Mouse (Mus musculus): Measurements from ENCODE around the gene Aldh4a1. TPM values are rescaled to one million over a fixed set of nuclear protein-coding genes. Genes with fewer than 3 reads are reported as not detected.

Gene Aldh4a1
- polyA plus RNA-seq, 1 experiment from 2014 or later = 17.2 TPM

DNA sequence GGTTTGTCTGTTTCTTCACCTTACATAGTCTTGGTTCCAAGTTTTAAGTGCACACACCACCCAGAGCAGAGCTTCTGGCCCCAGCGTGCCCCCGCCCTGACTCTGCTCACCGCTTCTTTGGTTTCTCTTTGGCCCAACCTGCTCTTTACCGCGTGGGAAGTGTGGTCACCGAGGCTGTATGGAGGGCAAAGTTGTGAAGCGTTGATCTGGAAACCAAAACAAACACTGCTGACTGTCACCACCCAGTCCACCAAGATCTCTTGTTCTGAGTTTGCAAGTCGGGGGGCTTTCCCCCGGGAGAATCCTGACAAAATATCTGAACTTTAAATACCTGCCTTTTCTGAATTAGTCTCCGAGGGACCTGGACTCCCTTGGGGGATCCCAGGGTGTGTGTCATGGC, 43.7 kb upstream of the Aldh4a1 start:
- no peak overlapping the region for H3K4me3 ChIP-seq (ENCODE audit: low read length)
- no peak overlapping the region for H3K27ac ChIP-seq (ENCODE audit: low read length)
- no peaks in the 10 kb centered on the region for H3K9me3 ChIP-seq (ENCODE audit: control insufficient read depth, low read length)
- peak overlapping the region; percentile 19; the same call in 1 of the 2 replicates for H3K4me2 ChIP-seq (ENCODE audit: low read depth, low read length)
- H3K27me3 ChIP-seq (replicated peaks; ENCODE audit: control insufficient read depth, insufficient read depth, low read length) = no peaks in the 10 kb centered on the region
- no peak for ATAC-seq
- 50% methylated on average over 10 of the region's 10 CpGs for WGBS
- H3K4me1 ChIP-seq (ENCODE audit: control insufficient read depth, insufficient read depth, low read length) = peaks cover 50% of the 10 kb centered on the region
- H3K9ac ChIP-seq (ENCODE audit: low read depth, low read length) = peak overlapping the region; percentile 20; the same call in 1 of the 2 replicates
- no peaks in the 10 kb centered on the region for H3K36me3 ChIP-seq (ENCODE audit: control insufficient read depth, insufficient read depth, low read length)

DNA sequence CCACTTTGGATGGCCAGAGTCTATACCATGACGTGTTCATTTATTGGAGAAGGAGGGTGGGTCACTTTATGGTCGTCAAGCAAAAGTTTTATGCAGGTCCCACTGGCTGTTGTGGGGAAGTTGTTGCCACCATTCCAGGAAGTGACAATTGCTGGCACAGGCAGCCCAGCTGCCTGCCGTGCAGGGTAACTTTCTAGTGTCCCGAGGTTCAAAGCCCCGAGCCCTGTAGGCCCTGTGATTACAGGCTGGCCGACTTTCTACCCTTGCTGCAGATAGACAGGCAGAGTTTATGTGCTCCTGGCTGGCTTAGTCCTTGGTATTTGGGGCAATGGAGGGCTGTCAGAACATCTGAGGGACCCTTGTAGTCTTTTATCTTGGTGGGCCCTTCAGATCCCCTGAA, 43.2 kb upstream of the Aldh4a1 start:
- 53% methylated on average over 6 of the region's 6 CpGs for WGBS

DNA sequence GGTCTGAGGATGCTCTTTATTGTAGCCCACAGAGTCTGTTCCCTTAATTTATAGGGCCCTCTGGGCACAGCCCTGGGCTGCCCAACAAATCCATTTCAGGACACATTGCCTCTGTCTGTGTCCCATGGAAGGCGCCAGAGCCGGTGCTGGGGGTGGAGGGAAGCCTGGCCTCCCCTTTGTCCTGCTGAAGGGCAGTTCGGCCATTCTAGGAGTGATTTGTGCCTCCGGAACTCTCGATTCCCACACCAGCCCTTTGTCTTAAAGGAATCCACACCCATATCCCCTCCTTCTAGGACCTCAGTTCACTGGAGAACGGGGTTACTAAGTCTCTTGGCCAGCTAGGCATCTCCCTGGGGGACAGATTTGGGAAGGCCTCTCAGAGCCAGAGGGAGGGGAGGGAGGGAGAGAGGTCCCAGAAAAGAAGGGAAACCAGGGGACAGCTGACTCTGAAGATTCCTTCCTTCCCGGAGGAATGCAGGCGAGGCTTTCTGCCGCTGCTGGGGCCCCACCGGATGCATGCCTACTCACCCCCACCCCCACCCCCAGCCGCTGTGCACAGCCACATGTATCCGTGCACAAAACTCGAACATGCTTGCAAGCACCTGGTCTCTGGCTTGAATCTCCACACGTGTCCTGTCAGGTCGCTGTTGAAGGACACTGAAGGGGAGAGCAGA, 41.9 kb upstream of the Aldh4a1 start:
- peak; percentile 67 for ATAC-seq
- Histone ChIP-seq H3K9ac (ENCODE audit: low read depth, low read length) (peak overlapping the region; percentile 59), H3K4me1 (ENCODE audit: control insufficient read depth, insufficient read depth, low read length) (peaks cover 64% of the 10 kb centered on the region), H3K4me2 (ENCODE audit: low read depth, low read length) (peak overlapping the region; percentile 55), H3K27ac (ENCODE audit: low read length) (peak overlapping the region; percentile 93), H3K27me3 (replicated peaks; ENCODE audit: control insufficient read depth, insufficient read depth, low read length) (no peaks in the 10 kb centered on the region), H3K9me3 (ENCODE audit: control insufficient read depth, low read length) (no peaks in the 10 kb centered on the region), H3K4me3 (ENCODE audit: low read length) (peak overlapping the region; percentile 28), H3K36me3 (ENCODE audit: control insufficient read depth, insufficient read depth, low read length) (no peaks in the 10 kb centered on the region)
- 9% methylated on average over 15 of the region's 15 CpGs for whole genome bisulfite sequencing

More for the DNA sequence above, 43.2 kb upstream of the Aldh4a1 start:
- 0 out of 2 replicates have a peak overlapping the region, but pooled peaks have one; percentile 7 for H3K4me2 ChIP-seq (ENCODE audit: low read depth, low read length)
- H3K9me3 ChIP-seq (ENCODE audit: control insufficient read depth, low read length) = no peaks in the 10 kb centered on the region
- no peak overlapping the region for H3K4me3 ChIP-seq (ENCODE audit: low read length)
- H3K27ac ChIP-seq (ENCODE audit: low read length) = peak overlapping the region; percentile 93
- H3K4me1 ChIP-seq (ENCODE audit: control insufficient read depth, insufficient read depth, low read length) = peaks cover 53% of the 10 kb centered on the region
- H3K27me3 ChIP-seq (replicated peaks; ENCODE audit: control insufficient read depth, insufficient read depth, low read length) = no peaks in the 10 kb centered on the region
- no peaks in the 10 kb centered on the region for H3K36me3 ChIP-seq (ENCODE audit: control insufficient read depth, insufficient read depth, low read length)
- H3K9ac ChIP-seq (ENCODE audit: low read depth, low read length) = peak overlapping the region; percentile 20; the same call in 1 of the 2 replicates
- no peak for ATAC-seq

DNA sequence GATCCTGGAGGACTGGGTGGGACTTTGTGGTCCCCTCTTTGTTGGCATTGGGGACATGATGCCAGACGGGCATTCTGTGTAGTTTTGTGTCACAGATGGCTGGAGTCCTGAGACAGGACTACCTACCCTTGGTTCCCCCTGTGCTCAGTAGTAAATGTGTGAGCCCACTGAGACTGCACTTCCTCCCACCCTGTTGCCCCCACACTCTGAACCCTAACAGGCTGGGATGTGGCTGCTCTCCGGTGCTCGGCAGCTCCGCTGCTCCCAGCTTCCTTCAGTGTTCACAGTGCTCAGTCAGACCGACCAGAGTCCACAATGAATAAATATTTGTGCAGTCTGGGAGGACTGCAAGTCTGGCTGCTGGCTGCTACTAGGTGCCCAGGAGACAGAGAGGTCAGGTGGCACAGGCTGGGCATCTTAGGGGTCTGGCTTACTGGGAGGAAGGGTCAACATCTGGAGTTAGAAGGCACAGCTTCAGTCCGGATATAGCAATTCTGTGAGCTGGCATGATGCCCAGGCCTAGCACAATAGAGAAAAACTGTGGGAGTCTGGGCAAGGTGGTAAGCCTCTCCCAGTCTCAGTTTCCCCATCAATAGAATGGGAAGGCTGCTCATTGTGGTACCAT, 41.1 kb upstream of the Aldh4a1 start:
- Histone ChIP-seq H3K4me1 (ENCODE audit: control insufficient read depth, insufficient read depth, low read length) (peaks cover 69% of the 10 kb centered on the region), H3K4me2 (ENCODE audit: low read depth, low read length) (peak overlapping the region; percentile 55), H3K4me3 (ENCODE audit: low read length) (peak overlapping the region; percentile 28), H3K27ac (ENCODE audit: low read length) (peak overlapping the region; percentile 93), H3K9ac (ENCODE audit: low read depth, low read length) (peak overlapping the region; percentile 59), H3K36me3 (ENCODE audit: control insufficient read depth, insufficient read depth, low read length) (no peaks in the 10 kb centered on the region), H3K9me3 (ENCODE audit: control insufficient read depth, low read length) (no peaks in the 10 kb centered on the region), H3K27me3 (replicated peaks; ENCODE audit: control insufficient read depth, insufficient read depth, low read length) (no peaks in the 10 kb centered on the region)
- ATAC-seq = peak; percentile 61
- WGBS = 6% methylated on average over 6 of the region's 6 CpGs

DNA sequence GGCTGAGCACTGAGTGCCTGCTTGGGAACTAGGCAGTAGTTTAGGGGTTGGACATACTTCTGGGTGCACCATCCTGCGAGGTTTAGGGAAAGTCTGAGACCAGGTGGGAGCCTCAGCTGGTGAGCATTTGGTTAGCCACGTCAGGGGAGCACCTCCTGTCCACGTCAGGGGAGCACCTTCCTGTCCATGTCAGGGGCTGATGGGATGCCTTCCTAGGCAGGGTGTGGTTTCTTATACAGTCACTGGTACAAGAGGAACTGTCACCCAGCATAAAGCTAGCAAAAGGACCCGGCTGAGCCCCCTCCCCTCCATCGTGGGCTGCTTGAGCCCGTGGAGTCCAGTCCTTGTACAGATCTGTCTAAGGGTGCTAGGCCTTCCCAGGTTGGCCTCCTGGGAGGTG, 40.3 kb upstream of the Aldh4a1 start:
- no peak for ATAC-seq
- WGBS = 82% methylated on average over 6 of the region's 6 CpGs
- peak overlapping the region; percentile 93 for H3K27ac ChIP-seq (ENCODE audit: low read length)
- no peaks in the 10 kb centered on the region for H3K9me3 ChIP-seq (ENCODE audit: control insufficient read depth, low read length)
- no peak overlapping the region for H3K4me2 ChIP-seq (ENCODE audit: low read depth, low read length)
- peaks cover 67% of the 10 kb centered on the region for H3K4me1 ChIP-seq (ENCODE audit: control insufficient read depth, insufficient read depth, low read length)
- no peak overlapping the region for H3K4me3 ChIP-seq (ENCODE audit: low read length)
- no peaks in the 10 kb centered on the region for H3K36me3 ChIP-seq (ENCODE audit: control insufficient read depth, insufficient read depth, low read length)
- peak overlapping the region; percentile 38; the same call in 1 of the 2 replicates for H3K9ac ChIP-seq (ENCODE audit: low read depth, low read length)
- H3K27me3 ChIP-seq (replicated peaks; ENCODE audit: control insufficient read depth, insufficient read depth, low read length) = no peaks in the 10 kb centered on the region

DNA sequence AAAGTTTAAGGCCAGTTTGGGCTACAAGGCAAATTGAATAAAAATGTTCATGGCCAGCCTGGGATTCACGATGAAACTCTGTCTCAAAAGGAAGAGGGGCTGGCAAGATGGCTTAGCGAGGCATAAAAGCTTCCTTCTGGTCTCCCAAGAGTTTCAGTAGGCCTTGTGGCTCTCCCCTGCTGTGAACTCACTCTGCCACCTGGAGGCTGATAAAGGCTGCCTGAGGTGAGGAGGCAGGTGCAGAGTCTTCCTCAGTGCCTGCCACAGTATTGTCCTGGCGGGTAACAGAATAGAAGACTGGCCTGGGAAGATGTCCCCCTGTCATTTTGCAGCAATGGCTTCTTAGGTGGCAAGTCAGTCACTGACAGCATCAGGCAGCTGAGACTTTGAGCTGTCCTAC, 39.8 kb upstream of the Aldh4a1 start:
- no peak for ATAC-seq
- H3K9me3 ChIP-seq (ENCODE audit: control insufficient read depth, low read length) = no peaks in the 10 kb centered on the region
- H3K4me1 ChIP-seq (ENCODE audit: control insufficient read depth, insufficient read depth, low read length) = peaks cover 71% of the 10 kb centered on the region
- WGBS = 63% methylated on average over 3 of the region's 3 CpGs
- no peak overlapping the region for H3K27ac ChIP-seq (ENCODE audit: low read length)
- H3K36me3 ChIP-seq (ENCODE audit: control insufficient read depth, insufficient read depth, low read length) = no peaks in the 10 kb centered on the region
- H3K9ac ChIP-seq (ENCODE audit: low read depth, low read length) = no peak overlapping the region; the same call in 1 of the 2 replicates
- H3K4me3 ChIP-seq (ENCODE audit: low read length) = no peak overlapping the region
- H3K4me2 ChIP-seq (ENCODE audit: low read depth, low read length) = no peak overlapping the region
- H3K27me3 ChIP-seq (replicated peaks; ENCODE audit: control insufficient read depth, insufficient read depth, low read length) = no peaks in the 10 kb centered on the region

DNA sequence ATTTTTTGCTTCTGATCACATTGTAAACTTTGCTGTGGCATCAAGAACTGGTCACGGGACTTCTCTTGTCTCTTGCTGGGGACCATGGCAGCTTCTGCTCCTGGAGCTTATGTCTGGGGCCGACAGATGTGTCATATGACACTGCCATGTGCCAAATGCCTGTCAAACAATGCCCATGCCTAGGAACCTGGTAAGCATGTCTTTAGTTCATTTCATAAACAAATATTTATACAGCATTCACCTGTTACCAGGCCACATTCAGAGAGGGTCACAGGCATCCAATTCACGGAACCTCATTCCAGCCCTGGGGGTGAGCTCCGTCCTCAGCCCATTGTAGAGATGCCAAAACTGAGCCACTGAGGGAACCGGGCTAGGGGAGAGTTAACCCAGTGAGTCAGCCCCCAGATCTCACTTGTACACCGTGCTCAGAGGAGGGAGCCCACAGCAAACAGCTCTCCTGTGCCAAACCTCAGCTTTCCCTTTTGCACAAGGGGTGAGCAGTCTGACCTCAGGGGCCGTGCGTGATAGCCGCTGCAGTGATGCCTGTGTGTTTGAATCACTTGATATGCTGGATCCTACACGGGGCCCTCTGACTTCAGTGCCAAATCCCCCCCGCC, 38.9 kb upstream of the Aldh4a1 start:
- H3K27ac ChIP-seq (ENCODE audit: low read length) = no peak overlapping the region
- H3K27me3 ChIP-seq (replicated peaks; ENCODE audit: control insufficient read depth, insufficient read depth, low read length) = no peaks in the 10 kb centered on the region
- no peak overlapping the region for H3K9ac ChIP-seq (ENCODE audit: low read depth, low read length)
- no peaks in the 10 kb centered on the region for H3K9me3 ChIP-seq (ENCODE audit: control insufficient read depth, low read length)
- H3K4me1 ChIP-seq (ENCODE audit: control insufficient read depth, insufficient read depth, low read length) = peaks cover 67% of the 10 kb centered on the region
- H3K4me2 ChIP-seq (ENCODE audit: low read depth, low read length) = no peak overlapping the region
- H3K36me3 ChIP-seq (ENCODE audit: control insufficient read depth, insufficient read depth, low read length) = no peaks in the 10 kb centered on the region
- H3K4me3 ChIP-seq (ENCODE audit: low read length) = no peak overlapping the region
- ATAC-seq = no peak
- 83% methylated on average over 11 of the region's 11 CpGs for WGBS

DNA sequence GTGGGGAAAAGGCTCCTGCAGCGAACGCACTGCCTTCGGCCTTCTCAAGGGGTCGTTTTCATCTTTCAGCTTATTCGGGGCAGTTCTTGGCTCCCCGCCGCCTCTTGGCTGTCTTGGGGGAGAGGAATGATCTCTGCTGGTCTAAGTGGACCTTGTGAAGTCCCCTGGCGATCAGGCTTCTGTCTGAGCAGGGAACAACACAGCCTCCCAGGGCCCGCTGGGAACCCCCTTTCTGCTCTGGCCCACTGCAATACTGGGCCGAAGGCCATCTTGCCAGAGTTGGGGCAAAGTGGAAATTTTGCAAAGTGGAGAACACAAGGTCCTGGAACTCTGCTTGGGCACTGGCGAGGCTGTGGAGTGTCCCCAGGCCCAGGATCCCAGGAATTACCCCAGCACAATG, 38.0 kb upstream of the Aldh4a1 start:
- H3K4me1 ChIP-seq (ENCODE audit: control insufficient read depth, insufficient read depth, low read length) = peaks cover 57% of the 10 kb centered on the region
- peak overlapping the region; percentile 24; the same call in 1 of the 2 replicates for H3K9ac ChIP-seq (ENCODE audit: low read depth, low read length)
- ATAC-seq = no peak
- no peaks in the 10 kb centered on the region for H3K27me3 ChIP-seq (replicated peaks; ENCODE audit: control insufficient read depth, insufficient read depth, low read length)
- no peaks in the 10 kb centered on the region for H3K9me3 ChIP-seq (ENCODE audit: control insufficient read depth, low read length)
- no peak overlapping the region for H3K4me3 ChIP-seq (ENCODE audit: low read length)
- 78% methylated on average over 11 of the region's 11 CpGs for WGBS
- no peak overlapping the region for H3K4me2 ChIP-seq (ENCODE audit: low read depth, low read length)
- no peak overlapping the region; the same call in 1 of the 2 replicates for H3K27ac ChIP-seq (ENCODE audit: low read length)
- no peaks in the 10 kb centered on the region for H3K36me3 ChIP-seq (ENCODE audit: control insufficient read depth, insufficient read depth, low read length)

DNA sequence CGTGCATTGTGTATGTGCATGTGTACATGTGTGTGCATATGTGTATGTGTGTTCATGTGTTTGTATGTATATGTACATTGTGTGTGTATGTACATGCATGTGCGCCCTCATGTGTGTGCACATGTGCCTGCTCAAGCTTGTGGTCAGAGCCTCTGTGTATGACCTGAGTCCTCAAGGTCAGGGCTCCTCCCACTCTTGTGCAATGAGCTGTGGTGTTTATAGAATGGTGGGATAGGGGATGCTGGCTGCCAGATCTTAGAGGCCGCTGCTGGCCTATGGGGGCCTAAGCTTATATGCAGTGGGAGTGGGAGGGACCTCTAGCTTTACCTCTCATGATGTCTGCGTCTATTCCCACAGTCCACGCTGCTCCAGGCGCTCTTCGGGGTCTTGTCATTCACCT, 37.0 kb upstream of the Aldh4a1 start:
- no peak overlapping the region for H3K27ac ChIP-seq (ENCODE audit: low read length)
- no peak overlapping the region for H3K4me2 ChIP-seq (ENCODE audit: low read depth, low read length)
- H3K9ac ChIP-seq (ENCODE audit: low read depth, low read length) = no peak overlapping the region
- no peak for ATAC-seq
- no peaks in the 10 kb centered on the region for H3K36me3 ChIP-seq (ENCODE audit: control insufficient read depth, insufficient read depth, low read length)
- no peaks in the 10 kb centered on the region for H3K27me3 ChIP-seq (replicated peaks; ENCODE audit: control insufficient read depth, insufficient read depth, low read length)
- H3K4me1 ChIP-seq (ENCODE audit: control insufficient read depth, insufficient read depth, low read length) = peaks cover 54% of the 10 kb centered on the region
- no peaks in the 10 kb centered on the region for H3K9me3 ChIP-seq (ENCODE audit: control insufficient read depth, low read length)
- WGBS = 75% methylated on average over 7 of the region's 7 CpGs
- no peak overlapping the region for H3K4me3 ChIP-seq (ENCODE audit: low read length)
